Mouse (Mus musculus) lung, postnatal 4 days (tissue): ENCODE data around the gene Prickle4.
A peak's percentile ranks its signal among the peaks of the same experiment; 100 is the strongest.

ENCODE experiments used
- DNase-seq, 2 experiments: peaks; one replicate each; pipeline ENCODE4 v3.0.0; 2021

Gene Prickle4

DNA sequence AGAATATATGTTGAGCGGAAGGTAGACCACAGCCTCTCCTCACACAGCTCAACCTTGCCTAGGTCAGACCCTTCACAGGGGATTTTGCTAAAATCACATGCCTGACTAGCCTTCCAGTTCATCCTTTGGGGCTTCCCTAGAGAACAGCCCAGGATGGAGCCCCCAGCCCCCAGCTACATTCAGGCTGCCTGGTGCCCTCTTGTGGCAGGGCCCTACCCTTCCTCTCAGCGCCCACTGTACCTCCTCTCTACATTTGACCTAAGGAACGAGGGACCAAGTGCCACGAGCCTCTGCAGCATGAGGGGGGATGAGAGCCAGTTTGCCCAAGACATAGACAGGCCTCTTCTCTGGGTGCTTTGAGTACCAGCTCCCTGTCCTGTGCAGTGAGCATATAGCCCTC, 10.2 kb upstream of the Prickle4 start:
- DNase-seq, result no peak

DNA sequence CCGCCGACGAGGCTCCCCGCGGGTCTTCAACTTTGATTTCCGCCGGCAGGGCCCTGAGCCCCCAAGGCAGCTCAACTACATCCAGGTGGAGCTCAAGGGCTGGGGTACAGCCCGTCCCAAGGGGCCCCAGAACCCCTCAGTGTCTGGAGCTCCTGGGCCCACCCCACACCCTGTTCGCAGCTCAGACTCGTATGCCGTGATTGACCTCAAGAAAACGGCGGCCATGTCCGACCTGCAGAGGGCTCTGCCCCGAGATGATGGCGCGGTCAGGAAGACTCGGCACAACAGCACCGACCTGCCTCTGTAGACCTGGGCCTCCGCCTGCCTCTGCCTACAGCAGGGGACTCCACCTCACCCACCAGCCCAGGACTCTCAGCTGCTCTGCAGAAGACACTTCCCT, 9.0 kb upstream of the Prickle4 start:
- peak in 1 of 2 experiments; percentile 21 for DNase-seq

DNA sequence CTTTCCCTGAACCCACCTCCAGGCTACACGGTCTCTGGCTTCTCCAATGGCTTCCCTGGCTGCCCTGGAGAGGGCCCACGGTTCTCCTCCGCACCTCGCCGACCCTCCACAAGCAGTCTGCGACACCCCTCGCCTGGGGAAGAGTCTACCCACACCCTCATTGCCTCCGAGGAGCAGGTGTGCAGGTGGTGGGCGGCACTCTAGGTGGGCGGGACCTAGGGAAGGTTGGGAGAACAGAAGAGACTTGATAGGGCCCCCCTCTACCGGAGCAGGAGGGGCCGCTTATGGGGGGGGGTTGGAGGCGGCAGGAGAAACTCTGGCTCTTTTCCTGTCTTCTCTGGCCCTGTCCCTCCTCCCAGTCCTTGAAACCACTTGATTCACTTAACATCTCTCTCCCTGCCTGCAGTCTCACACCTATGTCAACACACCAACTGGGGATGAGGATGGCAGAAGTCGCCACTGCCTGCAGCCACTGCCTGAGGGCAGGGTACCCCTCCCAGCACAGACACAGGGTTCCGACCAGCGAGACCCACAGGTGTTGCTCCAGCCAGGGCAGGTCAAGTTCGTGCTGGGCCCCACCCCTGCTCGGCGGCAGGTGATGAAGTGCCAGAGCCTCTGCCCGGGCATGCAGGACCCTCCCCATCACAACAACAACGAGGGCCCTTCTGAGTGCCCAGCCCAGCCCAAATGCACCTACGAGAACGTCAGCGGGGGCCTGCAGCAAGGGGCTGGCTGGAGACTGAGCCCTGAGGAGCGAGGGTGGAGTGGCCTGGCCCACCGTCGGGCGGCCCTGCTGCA, 8.2 kb upstream of the Prickle4 start:
- DNase-seq, result peak in 1 of 2 experiments; percentile 39

DNA sequence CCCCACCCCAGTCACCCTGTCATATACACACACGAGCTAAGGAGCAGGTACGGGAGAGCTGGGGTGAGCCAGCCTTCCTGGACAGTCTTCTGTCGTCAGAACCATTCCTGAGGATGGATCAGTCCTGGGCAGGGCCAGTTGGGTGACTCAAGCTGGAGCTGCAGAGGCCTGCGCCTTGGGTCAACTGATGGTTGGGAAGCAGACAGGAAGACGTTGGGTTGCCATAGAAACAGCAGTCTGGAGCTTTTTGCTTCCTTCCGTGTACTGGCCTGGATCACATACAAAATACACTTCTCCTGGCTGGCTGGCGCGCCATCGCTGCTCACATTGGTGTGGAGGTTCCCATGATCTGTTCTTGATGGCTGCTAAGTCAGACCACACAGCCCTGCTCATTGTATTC, 7.3 kb upstream of the Prickle4 start:
- DNase-seq, result peak in 1 of 2 experiments; percentile 20

DNA sequence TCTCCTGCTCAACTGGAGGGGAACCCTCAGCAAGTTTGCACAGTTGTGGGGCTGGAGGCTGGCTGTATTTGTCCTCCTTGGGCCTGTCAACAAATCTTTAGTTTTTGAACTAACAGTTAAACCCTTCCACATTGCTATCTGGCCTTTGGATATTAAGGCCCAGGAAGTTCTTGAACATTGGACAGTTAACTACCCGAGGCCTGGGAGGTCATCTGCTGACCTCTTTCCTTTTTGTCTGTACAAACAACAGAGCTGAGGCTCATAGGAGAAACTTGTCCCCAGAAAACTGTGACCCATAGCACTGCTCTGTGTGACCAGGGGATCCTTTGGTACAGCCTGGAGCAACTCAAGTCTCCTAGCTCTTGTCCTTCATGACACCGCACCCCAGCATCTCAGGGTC, 4.5 kb upstream of the Prickle4 start:
- DNase-seq, result no peak

DNA sequence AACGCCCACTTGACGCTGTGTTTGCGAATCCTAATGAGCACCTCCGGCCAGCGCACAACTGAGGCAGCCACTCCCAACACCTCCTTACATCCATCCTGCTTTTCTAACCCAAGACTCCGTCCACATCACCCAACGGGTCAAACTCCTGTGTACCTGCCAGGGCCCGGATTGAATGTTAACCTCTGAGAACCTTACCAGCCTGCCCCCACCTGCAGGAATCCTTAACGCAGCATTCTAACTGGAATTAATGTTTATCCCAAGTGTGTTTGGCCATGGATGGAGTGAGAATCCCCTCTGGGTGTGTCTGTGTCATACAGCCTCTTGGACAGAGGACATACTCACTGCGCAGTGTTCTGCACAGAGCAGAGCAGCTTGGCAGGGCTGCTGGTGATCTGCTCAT, 3.6 kb upstream of the Prickle4 start:
- no peak for DNase-seq

DNA sequence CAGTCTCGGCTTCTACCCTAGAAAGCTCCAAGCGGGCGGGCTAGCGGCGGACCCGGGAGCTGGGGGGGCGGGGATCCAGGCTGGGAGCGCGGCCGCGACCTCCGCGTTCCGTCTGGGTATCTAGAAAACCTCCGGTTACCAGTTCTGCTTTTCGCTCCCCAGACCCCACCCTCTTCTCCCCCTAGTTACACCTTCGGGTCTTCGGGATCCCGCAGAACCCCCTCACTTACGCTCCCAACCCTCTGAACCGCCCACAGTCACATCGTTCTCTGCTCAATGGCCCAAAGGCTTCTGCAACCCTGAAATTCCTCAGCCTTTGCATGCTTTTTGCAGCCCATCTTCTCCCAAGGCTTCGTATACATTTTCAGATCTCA, 788 bp upstream of the Prickle4 start:
- no peak for DNase-seq

DNA sequence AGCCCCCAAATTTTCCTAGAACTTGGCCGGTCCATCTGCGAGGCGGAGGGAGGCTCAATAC, 264 bp downstream of the Prickle4 start, which contains the start of gene Gm21981:
Gene Gm21981 (minus strand): TSS at position 14 of the 61 bp plus-strand sequence.
- DNase-seq, result no peak

DNA sequence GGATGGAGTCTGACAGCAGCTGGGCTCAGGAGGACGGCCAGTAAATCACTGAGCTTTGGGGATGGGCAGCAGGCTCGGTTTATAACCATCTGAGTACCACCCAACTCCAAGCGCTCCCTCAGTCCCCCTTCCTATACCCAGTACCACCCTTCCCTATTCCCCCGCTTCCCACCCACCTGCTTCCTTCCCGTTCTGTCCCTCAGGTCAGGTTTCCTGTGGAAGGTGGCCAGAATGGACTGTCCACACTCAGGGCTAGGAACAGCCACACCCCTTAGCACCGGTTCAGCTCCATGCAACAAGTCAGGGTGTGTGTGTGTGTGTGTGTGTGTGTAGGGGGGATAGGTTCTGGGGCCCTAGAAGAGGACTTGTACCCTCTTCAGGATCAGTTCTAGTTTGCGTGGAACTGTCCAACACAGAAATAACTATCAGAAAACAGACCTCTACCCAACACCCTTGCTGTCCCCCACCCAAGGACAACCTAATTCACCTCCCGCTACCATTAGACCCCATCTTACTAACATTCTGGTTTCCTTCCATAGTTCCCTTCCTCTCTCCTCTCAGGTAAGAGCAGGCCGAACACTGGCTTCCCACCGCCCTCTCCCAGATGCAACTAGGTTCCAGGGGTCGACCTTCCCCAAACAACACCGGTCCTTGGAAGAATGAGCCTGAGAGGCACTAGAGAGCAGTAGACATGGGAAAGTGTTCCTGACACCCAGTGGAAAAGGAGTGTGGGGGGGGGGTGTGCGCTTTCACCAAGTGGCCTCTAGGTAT, 680 bp downstream of the Prickle4 start:
- DNase-seq, result peak in 1 of 2 experiments; percentile 34

DNA sequence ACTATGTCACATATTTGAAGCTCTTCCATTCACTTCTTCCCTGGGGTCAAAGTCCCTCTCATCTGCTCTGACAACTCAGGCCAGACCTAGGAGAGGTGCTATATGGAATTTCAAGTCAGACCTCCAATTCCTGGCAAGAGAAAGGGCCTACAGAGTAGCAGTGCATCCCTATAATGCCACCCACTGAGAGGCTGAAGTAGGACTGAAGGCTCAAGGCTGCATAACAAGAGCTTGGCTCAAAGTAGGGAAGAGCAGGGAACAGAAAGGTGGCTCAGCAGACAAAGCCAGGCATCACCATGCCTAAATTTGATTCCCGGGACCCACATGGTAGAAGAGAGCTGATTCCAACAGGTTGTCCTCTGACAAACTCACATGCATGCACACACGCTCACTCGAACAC, 2.9 kb downstream of the Prickle4 start:
- no peak for DNase-seq

DNA sequence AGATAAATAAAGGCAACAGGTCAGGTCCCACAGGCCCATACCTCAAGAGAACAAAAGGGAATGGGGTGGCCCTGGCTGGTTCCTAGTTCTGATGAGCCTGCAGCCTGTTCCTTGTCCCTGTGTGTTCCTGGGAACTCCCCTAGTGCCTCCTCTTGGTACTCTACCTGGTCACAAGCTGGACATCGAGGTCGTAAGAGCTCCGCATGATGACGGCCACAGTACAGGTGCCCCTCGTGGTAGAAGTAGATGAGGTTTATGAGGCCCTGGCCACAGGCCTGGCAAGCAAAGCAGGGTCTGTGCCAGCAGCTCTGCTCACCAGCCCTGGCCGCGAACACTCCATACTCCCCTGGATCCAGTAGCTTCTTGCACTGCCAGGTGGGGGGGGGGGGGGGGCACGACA, 4.6 kb downstream of the Prickle4 start:
- no peak for DNase-seq

DNA sequence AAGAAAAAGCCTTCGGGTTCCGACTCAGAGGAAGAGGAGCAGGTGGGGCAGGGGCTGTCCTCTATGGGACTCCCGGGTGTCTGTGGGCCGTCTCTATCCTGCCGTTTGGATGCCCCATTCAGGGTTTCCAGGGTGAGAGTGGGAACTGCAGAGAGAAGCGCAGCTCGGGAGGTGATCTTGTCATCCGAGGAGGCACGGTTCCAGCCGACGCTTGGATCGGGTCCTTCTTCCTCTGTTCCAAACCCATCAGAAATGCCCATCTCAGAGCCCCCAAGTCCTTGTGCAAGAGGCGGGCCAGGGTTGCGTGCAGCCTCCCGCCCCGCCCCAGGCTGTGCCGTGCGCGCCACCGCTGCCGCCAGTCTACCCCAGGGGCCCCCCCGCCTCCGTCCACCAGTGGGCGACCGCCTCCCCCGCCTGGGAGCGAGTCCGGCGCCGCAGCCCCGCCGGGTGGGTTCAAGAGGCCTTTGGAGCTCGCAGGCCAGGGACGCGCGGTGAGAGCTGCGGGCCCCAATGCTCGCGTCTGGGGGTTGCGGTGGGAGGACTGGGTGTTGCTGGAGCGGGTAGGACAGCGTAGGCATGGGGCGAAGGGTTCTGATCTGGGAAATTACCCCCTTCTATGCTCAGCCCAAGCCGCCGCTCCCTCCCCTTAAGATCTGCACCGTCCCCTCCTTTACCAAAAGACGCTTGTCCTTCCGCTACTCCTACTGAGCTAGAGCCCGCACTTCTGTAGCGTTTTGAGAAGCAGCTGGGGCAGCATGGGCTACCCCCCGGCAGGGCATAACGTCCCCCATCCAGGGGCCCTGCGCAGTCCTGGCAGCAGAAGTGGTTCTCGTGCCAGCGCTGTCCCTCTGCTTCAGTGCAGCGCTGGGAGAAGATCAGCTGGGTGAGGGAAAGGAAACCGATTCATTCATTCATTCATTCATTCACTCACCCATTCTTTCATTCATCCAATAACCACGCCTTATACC, 5.6 kb downstream of the Prickle4 start, which contains the start of gene Frs3:
Gene Frs3 (plus strand): TSS at position 423 of the 968 bp plus-strand sequence.
- DNase-seq, result peak; percentile 83 to 88

DNA sequence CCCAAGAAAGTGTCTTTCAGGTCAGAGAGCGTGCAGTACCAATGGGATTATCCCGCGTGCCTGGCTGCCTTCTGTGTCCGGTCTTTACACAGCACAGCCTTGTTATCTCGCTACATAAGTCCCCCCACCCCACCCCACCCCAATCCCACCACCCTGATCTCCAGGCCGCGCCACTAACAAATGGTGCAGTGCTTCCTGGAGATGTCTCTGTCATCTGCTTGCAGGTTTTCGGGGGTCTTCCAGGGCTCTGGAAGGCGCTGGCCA, 6.3 kb downstream of the Prickle4 start, which contains the start of gene Tomm6:
Gene Tomm6 (minus strand): TSS at position 43 of the 264 bp plus-strand sequence.
- no peak for DNase-seq

DNA sequence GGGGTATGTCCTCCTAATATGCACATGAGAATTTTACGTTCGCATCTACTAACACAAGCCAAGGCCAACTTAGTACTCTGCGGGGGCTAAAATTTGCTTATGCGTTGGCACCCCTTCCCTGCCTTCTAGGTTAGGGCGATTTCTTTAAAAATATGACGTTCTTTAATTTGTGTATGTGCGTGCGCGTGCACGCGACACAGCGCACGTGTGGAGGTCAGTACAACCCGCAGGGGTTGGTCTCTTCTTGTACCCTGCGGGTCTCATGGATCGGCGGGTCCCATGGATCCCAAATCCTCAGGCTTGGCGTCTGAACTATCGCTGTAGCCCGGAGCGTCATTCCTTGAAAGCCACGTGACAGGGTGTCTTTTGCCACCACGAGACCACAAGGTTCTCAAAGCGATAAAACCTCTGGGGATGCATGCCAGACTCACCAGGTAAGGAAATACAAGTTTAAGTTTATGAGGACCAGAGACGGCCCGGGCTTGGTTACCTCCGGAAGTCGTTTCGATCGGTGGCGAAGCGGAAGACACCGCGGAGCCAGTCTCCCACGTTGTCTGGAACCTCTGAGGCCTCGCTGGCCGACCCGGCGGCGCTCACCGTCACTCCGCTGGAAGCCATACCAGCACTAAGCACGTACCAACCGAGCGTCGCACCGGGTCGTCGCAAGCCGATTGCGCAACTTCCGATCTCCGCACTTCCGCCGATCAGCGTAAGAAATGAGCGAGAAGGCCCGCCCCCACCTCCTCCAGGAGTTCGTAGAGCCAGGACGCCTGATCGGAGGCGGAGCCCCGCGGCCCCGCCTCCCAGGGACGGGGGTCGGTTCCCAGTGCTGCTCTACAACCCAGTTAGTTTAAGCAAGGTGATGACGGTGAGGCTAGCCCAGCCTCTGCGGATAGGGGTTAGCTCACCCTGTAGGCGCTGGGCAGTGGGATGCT, 6.9 kb downstream of the Prickle4 start:
- DNase-seq, result peak; percentile 96 to 97

DNA sequence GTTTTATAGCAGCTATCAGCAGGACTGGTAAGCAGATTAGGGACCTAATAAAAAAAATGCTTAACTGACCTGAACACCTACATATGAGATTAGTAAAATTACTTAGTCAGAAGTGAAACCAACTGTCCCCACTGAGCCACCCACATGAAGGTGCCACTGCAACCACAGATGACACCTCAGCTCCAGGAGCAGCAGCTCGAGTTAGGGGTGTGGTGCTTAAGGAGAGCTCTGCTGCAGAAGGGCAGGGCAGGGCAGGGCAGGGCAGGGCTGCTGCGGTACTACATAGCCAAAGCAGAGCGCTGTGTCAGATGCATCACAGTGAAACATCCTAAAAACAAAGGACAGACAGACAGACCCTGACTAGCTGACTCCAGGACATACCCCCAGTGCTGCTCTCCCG, 11.7 kb downstream of the Prickle4 start:
- no peak for DNase-seq

DNA sequence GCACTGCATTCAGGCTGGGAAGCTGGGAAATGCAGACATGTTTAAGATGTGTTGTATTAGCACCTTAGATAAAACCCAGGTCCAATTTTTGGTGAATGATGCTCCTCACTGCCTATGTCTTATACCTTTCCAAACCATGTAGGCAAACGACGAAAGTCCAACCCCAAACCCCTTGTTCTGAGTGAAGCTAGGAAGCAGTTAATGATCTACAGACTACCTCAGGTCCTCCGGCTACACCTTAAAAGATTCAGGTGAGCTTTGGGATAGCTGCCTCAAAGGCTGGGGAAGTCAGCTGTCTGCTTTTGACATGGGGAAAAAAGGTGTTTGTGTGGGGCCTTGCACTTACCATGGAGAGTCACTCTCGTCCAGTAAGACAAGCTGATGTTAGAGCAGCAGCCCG, 15.8 kb downstream of the Prickle4 start:
- no peak for DNase-seq

DNA sequence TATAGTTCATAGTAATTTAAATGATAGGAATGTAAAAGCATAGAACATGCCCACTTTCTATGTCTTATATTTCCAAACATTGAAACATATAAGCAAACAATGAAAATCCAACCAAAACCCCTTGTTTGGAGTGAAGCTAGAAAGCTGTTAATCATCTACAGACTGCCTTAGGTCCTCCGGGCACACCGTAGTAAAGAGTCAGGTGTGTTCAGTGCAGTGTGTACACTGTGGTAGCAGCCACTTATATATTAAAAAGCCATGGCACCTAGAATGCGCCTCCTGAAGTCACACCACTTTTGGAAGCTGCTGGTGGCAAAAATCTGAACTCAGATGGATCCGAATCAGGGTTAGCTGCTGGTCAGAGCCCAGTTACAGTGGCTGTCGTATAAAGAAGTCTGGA, 16.3 kb downstream of the Prickle4 start:
- no peak for DNase-seq

DNA sequence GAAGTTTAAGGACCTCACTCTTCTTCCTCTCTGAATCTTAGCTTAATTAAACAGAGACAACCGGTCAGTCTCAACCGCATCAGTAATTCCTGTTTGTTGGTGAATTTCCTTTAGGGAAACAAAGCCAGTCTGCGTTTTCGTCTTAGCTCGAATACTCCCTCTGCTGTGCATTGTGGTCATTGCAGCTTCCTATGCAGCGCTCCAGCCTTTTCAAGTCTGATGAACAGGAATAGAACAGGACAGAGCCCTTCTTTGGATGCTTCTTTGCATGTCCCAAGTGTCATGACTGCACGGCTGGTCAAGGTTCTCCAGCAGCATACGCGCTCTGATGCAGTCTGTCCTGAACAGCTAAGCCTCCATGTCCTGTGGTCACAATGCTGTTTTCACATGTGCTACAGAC, 18.0 kb downstream of the Prickle4 start:
- DNase-seq, result peak; percentile 56 to 82

DNA sequence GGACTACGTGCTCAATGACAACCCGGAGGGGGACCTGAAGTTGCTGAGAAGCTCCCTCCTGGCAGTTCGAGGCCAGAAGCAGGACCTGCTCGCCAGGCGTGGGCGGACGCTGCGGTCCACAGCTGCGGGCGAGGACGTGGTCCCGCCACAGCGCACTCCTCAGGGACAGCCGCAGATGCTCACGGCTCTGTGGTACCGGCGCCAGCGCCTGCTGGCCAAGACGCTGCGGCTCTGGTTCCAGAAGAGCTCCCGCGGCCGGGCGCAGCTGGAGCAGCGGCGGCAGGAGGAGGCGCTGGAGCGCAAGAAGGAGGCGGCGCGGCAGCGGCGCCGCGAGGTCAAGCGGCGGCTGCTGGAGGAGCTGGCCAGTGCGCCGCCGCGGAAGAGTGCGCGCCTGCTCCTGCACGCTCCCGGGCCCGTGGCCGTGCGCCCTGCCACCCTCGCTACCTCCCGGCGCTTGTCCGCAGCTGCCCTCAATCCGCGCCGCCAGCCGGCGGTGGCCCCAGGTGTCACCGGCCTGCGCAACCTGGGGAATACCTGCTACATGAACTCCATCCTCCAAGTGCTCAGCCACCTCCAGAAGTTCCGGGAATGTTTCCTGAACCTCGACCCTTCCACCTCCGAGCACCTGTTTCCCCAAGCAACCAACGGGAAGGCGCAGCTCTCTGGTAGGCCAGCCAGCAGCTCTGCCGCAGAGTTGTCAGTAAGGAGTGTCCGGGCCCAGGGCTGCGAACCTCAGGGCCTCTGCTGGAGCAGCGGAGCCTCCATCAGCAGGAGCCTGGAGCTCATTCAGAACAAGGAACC, 22.0 kb downstream of the Prickle4 start:
- peak; percentile 79 to 92 for DNase-seq

DNA sequence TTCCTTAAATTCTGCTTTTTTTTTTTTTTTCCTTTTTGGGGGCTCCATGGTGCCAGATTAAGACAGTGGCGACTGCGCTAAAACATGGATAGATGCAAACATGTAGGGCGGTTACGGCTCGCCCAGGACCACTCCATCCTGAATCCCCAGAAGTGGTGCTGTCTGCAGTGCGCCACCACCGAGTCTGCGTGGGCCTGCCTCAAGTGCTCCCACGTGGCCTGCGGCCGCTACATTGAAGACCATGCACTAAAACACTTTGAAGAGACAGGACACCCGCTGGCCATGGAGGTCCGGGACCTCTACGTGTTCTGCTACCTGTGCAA, 22.6 kb downstream of the Prickle4 start:
- no peak for DNase-seq

DNA sequence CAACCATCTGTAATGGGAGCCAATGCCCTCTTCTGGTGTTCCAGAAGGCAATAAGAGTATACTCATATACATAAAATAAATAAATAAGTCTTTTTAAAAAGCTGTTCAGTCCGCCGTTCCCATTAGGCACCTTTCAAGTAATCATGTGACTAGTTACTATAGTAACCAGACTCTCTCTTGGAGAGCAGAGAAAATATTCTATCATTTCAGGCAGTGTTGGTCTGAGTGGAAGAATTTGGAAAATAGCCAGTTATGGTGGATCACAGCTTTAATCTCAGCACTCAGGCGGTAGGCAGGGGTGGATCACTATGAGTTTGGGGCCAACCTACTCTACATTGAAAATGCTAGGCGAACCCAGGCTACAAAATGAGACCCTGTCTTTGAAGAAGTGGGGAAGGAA, 25.4 kb downstream of the Prickle4 start:
- DNase-seq, result no peak

DNA sequence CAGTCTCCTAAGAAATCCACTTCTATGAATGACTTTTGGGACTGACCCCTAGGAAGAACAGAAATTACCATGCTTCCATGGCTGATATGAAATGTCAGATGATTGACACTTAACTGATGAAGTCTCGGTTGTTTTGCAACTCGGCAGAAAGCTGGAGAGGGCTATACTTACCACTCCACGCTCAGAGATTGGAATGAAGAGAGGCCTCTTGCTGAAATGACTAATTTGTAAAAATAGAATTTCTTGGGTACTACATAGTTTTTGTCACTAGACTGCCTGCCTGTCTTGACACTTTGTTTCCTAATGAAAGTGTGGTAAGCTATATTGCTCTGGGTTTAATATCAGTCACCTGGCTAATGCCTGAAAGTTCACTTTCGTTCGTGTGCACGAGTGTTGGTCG, 30.1 kb downstream of the Prickle4 start:
- no peak for DNase-seq
